Mouse (Mus musculus) small intestine, adult 10 weeks (tissue): ENCODE measurements around the gene Prr12. TPM values are rescaled to one million over a fixed set of nuclear protein-coding genes. Genes with fewer than 3 reads are reported as not detected.

ENCODE experiments used
- polyA plus RNA-seq: library from polyadenylated mRNA; stranded (reverse); fragments of 350-450 nt; fragmentation: Illumina TruSeq; extraction: RNeasy Lipid Tissue Mini Kit (QIAGEN cat#74804); gene quantifications from one replicate; pipeline ENCODE4 v1.2.3, GENCODE M21; 2014; ENCODE audit warnings: low replicate concordance

Prr12 gene
- not detected for polyA plus RNA-seq

DNA sequence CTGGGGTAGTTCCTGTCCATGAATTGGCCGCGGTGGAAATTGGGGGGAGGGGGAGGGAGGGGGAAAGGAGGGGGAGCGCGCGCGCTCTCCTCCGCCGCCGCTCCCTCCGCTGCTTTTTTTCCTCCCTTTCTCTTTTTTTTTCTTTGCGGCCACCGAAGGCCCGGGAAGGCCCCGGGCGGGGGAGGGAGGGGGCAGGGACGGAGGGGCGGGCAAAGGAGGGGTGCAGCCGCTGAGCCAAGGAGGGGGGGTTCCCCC, at the start of gene Prr12:
Prr12 (minus strand) TSS at position 20 of the 255 bp plus-strand sequence.

DNA sequence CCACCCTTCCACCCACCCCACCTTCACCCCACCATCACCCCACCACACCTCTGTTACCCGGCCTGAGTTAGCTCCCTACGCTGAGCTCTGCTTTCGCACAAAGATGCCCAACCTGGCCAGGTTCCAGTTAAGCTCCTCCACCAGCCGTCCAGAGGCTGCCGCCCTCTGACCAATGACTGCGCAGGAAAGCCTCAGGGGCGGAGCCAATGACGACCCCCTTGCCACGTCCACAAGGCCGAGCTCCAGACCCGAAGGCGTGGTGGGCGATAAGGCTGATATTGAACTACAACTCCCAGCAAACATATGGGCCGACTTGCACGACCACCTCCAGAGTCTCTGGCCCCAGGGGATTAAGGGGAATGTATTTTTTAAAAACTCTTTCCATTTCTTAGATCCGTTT, 39.4 kb upstream of the Prr12 start, which contains the start of gene Rcn3:
Rcn3 (minus strand) TSS at position 174 of the 400 bp plus-strand sequence.

DNA sequence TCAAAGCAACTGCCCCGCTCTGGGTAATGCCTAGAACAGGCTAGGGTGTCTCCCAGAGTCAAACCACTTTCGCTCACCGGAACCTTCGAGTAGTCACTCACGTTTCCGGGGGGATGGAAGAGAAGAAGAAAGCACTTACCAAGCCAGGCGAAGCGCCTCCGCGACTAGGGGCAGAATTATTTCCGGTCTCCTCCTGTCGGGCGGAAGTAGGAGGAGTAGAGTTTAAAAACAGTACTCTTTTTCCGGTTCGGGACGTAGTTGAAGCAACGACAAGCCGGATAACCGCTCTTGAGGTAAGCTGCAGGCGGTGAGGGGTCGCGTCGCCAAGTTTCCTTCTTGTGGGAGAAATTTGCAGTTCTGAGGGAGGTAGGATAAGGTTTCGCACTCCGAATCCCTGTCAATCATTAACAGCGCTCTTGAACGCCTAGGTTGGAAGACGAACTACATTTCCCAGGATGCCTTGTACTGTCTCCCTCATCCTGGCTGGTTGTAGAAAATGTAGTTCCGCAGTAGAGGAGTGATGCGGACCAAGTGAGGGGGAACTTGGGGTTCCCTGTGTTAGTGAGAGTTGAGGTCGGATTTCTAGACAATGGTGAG, 9.7 kb upstream of the Prr12 start, which contains the start of the genes Nosip and Prrg2:
Nosip (plus strand) TSS at position 191 of the 597 bp plus-strand sequence.
Prrg2 (minus strand) TSS at position 439 of the 597 bp plus-strand sequence.

DNA sequence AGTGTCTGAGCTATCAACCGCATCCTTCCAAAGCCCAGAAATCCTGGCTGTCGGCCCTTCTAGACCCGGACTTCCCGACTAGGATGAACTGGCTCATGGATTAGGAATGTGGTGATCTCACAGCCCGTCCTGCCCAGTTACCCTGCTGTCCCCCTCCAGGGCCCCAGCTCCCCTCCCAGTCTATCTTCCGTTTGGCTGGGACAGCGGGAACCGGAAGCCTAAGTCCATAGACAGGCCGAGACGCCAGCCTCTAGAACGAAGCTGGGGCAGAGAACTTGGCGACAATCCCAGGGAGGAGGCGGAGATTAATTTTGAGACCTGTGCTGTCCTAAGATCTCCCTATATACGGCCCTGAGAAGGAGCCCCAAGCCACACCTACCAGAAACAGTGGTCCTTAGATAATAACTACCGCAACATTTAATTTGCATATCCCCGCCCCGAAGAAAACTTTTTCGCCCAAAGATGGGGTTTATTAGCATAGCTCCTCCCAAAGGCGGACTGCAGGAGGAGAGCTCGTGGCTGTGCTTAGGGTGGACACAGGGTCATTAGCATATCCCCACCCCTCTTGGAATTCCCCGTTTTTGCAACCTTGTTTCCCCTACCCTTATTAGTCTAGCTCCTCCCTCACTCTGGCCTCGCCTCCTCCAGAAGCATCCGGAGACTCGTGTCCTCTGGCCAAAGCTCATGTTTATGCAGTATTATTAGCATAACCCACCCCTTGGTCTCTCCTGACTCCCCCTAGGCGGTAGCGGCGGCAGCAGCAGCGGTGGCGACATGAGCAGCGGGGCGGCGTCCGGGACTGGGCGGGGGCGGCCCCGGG, 35.2 kb downstream of the Prr12 start, which contains the start of gene Rras:
Rras (plus strand) TSS at position 720 of the 820 bp plus-strand sequence.

DNA sequence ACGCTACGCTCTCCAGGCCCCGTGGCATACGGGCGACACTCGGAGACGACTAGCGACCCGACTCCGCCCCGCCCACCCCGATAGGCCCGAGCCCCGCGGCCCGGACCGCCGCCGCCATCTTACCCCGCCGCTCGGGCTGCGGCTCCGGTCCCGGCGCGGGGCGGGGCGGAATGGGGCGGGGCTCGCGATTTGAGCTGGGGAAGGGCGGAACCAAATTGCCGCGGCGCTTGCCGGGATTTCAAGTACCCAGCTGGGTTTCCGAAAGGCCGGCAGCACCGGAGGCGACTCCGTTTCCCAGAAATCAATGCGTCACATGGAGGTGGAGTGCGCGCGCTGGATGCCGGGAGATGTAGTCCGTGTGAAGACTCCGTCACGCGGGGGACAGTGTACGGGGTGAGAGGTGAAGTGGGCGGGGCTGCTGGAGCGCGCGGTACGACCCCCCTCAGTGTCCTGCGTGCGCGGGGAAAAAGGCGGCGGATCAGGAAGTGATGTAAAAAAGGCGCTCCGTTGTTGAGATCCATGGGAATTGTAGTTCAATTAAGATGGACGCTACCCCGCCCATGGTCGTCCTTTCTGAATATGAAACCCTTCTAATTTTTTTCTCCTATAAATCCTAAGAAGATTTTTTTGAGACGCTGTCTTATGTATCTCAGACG, 36.6 kb downstream of the Prr12 start, which contains the start of gene Scaf1:
Scaf1 (minus strand) TSS at position 407 of the 656 bp plus-strand sequence.

DNA sequence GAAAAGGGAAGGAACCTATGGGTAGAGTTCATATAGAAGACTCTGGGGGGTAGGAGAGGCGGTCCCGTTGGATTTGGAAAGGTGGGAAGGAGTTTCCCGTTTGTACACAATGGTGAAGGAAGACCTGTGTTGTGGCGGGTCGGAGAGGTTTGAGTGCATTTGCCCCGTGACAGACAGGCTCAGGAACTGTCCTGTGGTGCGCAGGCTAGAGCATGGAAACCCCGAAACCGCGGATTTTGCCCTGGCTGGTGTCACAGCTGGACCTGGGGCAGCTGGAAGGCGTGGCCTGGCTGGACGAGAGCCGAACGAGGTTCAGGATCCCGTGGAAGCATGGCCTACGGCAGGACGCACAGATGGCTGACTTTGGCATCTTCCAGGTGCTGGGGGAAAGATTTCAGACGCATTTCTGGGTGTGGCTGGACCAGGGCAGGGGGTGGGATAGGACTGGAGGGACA, 54.2 kb downstream of the Prr12 start, which contains the start of gene Bcl2l12:
Bcl2l12 (minus strand) TSS at position 212 of the 455 bp plus-strand sequence.

GRCm38 (mm10) chr7:44997231-44997939, 55.3 kb downstream of the Prr12 start, which contains the start of gene Irf3:
Gene Irf3, plus strand, starts transcription at chr7:44997648.

DNA sequence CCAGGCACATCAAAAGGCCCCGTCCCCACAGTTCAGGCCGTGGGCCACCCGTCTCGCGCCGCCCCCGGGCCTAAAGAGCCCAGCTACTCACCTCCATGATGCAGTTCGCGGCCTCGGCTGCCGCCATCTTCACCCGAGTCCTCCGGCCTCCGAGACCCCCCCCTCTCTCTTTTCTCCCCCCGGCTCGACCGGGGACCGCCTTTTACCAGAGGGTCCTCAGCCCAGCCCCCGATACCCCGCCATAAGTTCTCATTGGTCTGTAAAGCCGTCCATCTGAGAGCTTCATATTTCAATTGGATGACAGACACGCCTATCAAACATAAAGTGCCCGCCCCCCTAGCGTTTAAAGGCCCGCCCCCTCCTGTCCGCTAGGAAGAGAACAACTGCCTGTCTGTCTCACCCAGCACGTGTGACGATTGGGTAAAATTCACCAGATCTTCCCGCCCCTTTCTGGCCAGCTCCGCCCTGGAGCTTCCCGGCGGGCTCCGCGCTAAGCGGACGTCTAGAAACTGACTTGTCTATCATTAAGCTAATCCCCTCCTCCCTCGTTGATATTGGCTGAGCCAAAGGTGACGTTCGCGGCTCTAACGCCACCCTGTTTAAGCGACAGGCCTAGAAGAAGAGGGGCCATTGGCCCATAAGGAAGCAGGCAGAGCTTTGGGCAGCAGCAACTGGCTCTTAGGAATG, 66.3 kb downstream of the Prr12 start, which contains the start of gene Prmt1:
Prmt1 (minus strand) TSS at position 377 of the 687 bp plus-strand sequence.

Other genes starting within 250 kb of the Prr12 start
- 3.6 TPM for gene Nup62, start 236.8 kb downstream of the Prr12 start, polyA plus RNA-seq
- not detected for gene Il4i1, start 236.5 kb downstream of the Prr12 start, polyA plus RNA-seq
- gene Atf5, start 236.2 kb downstream of the Prr12 start, polyA plus RNA-seq, result 1.0 TPM
- 1.1 TPM for gene Akt1s1, start 203.9 kb downstream of the Prr12 start, polyA plus RNA-seq
- not detected for gene Tbc1d17, start 203.8 kb downstream of the Prr12 start, polyA plus RNA-seq
- not detected for gene Pnkp, start 195.7 kb downstream of the Prr12 start, polyA plus RNA-seq
- gene Ptov1, start 183.1 kb downstream of the Prr12 start, polyA plus RNA-seq, result not detected
- gene Med25, start 160.2 kb downstream of the Prr12 start, polyA plus RNA-seq, result 1.3 TPM
- gene Fuz, start 156.8 kb downstream of the Prr12 start, polyA plus RNA-seq, result 0.48 TPM
- 9.8 TPM for gene Ap2a1, start 123.4 kb downstream of the Prr12 start, polyA plus RNA-seq
- not detected for gene Tsks, start 109.7 kb downstream of the Prr12 start, polyA plus RNA-seq
- 0.15 TPM for gene Cpt1c, start 78.0 kb downstream of the Prr12 start, polyA plus RNA-seq
- 2.3 TPM for gene Prmt1, start 66.3 kb downstream of the Prr12 start, polyA plus RNA-seq
- gene Irf3, start 55.2 kb downstream of the Prr12 start, polyA plus RNA-seq, result 11.1 TPM
- gene Bcl2l12, start 54.2 kb downstream of the Prr12 start, polyA plus RNA-seq, result not detected
- gene Scaf1, start 36.5 kb downstream of the Prr12 start, polyA plus RNA-seq, result 2.0 TPM
- gene Rras, start 34.9 kb downstream of the Prr12 start, polyA plus RNA-seq, result 1.1 TPM
- gene Nosip, start 9.5 kb upstream of the Prr12 start, polyA plus RNA-seq, result 4.6 TPM
- gene Prrg2, start 9.8 kb upstream of the Prr12 start, polyA plus RNA-seq, result 9.4 TPM
- not detected for gene Rcn3, start 39.3 kb upstream of the Prr12 start, polyA plus RNA-seq
- 3.7 TPM for gene Fcgrt, start 51.0 kb upstream of the Prr12 start, polyA plus RNA-seq
- gene Rps11, start 71.6 kb upstream of the Prr12 start, polyA plus RNA-seq, result 126 TPM
- gene Rpl13a, start 75.9 kb upstream of the Prr12 start, polyA plus RNA-seq, result 181 TPM
- not detected for gene Gm45713, start 83.3 kb upstream of the Prr12 start, polyA plus RNA-seq
- gene Flt3l, start 83.6 kb upstream of the Prr12 start, polyA plus RNA-seq, result 13.9 TPM
- not detected for gene Pih1d1, start 101.4 kb upstream of the Prr12 start, polyA plus RNA-seq
- 13.8 TPM for gene Aldh16a1, start 101.7 kb upstream of the Prr12 start, polyA plus RNA-seq
- gene Slc17a7, start 111.1 kb upstream of the Prr12 start, polyA plus RNA-seq, result not detected
- not detected for gene Gfy, start 126.7 kb upstream of the Prr12 start, polyA plus RNA-seq
- gene Pth2, start 128.1 kb upstream of the Prr12 start, polyA plus RNA-seq, result not detected
- not detected for gene Ccdc155, start 152.0 kb upstream of the Prr12 start, polyA plus RNA-seq
- not detected for gene Dkkl1, start 159.3 kb upstream of the Prr12 start, polyA plus RNA-seq
- 1.7 TPM for gene Tead2, start 162.9 kb upstream of the Prr12 start, polyA plus RNA-seq
- gene Cd37, start 186.2 kb upstream of the Prr12 start, polyA plus RNA-seq, result 2.0 TPM
- not detected for gene Slc6a16, start 188.2 kb upstream of the Prr12 start, polyA plus RNA-seq
- gene Slc6a21, start 224.6 kb upstream of the Prr12 start, polyA plus RNA-seq, result not detected